ENCODE assay signal across 28 mouse cellular contexts in genomic region chr4:107366408-107366807, GRCm38 (mm10). TPM values are rescaled to one million over a fixed set of nuclear protein-coding genes. Genes with fewer than 3 reads are reported as not detected.
"Had no signal": no experiment of that assay in that cellular context is flagged by ENCODE, and none has a peak within 500 bp of the region (broad histone marks: within the 10 kb centered on the region; RNA-seq: fewer than 3 reads in every experiment).

No protein-coding gene starts in this region.

RNA-seq across cellular contexts. Expression of gene Dio1, which starts 59.4 kb away (rescaled TPM):
- total RNA-seq: left cerebral cortex, adult 8-10 months; left cerebral cortex, postnatal 10 days; left cerebral cortex, postnatal 14 days; left cerebral cortex, postnatal 25 days; left cerebral cortex, postnatal 36 days; left cerebral cortex, postnatal 4 days; megakaryocyte progenitor cell, adult 5-6 weeks; megakaryocyte, adult 5-6 weeks; megakaryocyte-erythroid progenitor cell, adult 5-6 weeks; midbrain, postnatal 0 days; monocyte, adult 5-6 weeks had no signal
- polyA plus RNA-seq: limb, embryonic 10.5 days; limb, embryonic 11.5 days; limb, embryonic 12.5 days; limb, embryonic 13.5 days; liver, embryonic 12.5 days; liver, embryonic 13.5 days; liver, embryonic 14.5 days; liver, embryonic 15.5 days; lung, embryonic 14.5 days; macrophage; midbrain, embryonic 10.5 days; midbrain, embryonic 11.5 days; midbrain, embryonic 12.5 days; midbrain, embryonic 14.5 days; midbrain, embryonic 15.5 days; midbrain, embryonic 16.5 days; midbrain, postnatal 0 days; neural tube, embryonic 11.5 days had no signal
